Mouse (Mus musculus): ENCODE measurements around the gene Psap. TPM values are rescaled to one million over a fixed set of nuclear protein-coding genes. Genes with fewer than 3 reads are reported as not detected.
A peak's percentile ranks its signal among the peaks of the same experiment; 100 is the strongest.

The Psap gene
- total RNA-seq, 2 experiments from 2014 or later: 882 to 922 TPM

DNA sequence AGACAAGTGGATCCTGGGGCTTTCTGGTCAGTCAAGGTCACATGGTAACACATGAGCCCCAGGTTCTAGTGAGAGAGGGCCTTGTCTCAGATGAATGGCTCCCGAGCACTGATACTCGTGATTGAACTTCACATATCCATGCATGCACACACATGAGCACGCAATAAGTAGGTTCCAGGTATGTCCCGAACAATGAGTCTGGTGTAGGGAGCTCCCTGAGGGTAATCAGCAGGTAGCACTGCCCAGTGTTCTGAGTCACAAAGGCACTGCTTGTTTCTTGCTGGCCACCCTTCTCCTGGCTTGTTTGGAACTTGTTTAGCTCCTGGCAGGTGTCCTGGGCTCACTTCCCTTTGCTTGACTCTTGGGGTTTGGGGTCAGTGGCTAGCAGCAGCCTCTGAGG is 9.7 kb downstream of the Psap start:
- DNase-seq: peak; percentile 50

DNA sequence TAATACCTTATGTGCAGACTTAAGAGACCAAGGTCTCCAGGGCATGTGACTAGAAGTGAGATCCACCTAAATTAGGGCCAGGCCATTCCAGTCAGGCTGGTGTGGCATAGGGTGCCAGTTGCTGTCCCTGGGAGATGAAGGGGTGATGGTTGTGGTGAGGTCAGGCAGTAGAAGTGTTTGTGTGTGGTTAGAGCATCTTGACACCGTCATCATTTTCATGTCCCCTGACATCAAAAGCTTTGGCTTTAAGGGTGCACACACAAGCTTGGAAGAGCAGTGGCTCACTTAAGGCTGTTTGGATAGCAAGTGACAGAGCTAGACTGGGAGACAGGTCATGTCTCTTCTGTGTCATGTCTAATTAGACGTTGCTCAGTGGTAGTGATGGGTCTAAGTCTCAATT is 10.3 kb downstream of the Psap start:
- DNase-seq: no peak

DNA sequence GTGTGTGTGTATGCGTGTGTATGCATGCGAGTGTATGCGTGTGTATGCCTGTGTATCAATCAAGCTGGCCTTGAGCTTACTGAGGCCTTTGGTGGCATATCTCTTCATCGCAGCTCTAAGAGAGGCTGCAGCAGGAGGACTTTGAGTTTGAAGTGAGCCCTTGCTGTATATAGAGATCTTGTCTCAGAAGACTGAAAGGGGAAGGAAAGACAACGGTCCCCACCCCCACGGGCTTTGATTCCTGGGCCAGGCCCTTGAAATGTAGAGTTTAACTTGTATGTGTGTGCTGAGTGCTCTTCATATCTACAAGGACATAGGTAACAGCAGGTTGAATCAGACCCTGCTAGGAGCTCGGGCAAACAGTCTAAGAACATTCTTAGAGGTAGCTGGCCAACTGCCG is 11.8 kb downstream of the Psap start:
- no peak for DNase-seq

DNA sequence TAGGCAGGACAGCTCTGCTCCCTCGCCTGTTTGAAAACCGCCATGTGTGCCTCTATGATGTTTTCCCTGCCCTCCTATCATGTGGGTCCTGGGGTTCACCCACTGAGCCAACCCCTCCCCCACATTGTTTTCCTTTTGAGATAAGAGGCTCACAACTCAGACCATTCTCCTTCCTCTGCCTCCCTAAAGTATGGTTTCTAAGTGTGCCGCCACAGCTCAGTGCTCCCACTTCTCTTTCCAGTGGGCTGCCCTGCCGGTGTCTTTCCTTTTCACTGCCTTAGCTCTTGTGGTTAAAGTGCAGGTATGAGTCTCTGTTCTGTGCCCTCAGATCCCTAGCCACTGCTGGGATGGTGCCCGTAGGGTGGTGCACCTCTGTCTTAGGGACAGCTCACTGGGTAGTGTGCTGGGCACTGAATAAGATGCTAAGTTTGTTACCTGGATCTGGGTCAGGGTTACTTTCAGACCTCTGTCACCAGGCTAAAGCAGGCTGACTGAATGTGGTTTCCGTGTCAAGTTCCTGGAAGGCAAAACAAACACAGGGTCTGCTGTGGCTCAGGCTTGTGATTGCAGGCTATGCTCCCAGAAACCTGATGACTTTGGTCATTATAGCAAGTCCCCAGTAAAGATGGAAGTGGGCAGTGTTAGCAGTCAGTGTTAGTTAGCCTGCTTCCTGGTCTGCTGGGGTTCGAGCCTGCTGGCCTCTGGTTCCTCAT is 12.8 kb downstream of the Psap start:
- no peak for DNase-seq

DNA sequence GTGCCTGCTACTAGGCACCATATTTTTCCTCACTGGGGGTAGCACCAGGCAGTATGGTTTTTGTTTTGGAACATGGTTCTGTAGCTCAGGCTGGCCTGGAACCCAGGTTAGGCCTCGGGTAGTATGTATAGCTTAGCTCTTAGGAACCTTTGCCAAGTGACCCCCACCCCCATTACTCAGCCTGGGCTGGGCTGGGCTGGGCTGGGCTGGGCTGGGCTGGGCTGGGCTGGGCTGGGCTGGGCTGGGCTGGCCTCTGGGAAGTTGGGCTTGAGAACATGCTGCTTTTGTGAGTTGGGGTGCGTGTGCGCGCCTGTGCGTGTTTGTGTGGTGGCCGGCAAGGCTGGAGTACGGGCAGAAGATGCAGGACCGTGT is 13.3 kb downstream of the Psap start:
- no peak for DNase-seq

DNA sequence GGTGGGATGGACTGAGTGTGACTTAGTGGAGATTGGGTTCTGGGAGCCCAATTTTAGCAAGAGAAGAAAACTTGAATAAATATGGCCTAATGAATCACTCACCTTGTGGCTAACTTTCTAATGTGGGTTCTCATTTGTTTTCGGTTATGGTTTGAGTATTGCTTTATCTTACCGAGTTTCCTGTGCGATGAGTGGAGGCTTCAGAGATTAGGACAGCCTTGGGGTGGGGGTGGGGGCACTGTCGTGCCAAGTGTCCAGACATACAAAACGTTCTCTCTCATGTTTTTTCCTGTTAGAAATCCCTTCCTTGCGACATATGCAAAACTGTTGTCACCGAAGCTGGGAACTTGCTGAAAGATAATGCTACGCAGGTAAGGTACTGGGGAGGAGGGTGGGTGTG is 14.8 kb downstream of the Psap start:
- no peak for DNase-seq

DNA sequence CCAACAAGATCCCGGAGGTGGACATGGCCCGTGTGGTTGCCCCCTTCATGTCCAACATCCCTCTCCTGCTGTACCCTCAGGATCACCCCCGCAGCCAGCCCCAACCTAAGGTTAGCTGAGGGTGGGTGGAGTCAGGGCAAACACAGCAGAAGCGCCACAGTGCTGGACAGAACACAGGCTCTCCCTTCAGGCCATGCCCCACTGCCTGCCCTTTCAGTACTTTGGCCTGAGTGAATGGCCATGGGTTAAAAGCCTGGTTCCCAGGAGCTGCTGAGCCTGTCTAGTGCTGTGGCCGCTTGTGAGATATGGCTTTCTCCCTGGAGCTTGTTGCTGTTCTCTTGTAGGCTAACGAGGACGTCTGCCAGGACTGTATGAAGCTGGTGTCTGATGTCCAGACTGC is 17.2 kb downstream of the Psap start:
- DNase-seq: no peak

DNA sequence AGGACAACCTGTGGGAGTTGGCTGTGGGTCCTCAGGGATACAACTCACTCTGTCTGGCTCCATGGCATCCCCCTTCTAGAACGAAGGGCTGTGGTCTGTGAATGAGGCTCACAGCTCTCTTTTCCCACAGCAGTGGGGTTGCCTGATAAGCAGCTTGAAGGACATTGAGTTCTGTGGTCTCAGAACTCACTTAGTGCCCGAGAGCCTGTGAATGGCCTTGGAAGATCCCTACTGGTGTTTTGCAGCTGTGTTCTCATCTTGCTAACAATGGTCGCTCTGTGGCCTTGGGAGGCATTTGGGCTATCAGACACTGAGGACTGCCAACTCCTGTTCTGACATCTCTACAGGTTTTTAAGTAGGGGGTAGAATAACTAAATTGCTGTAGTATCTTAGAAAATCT is 17.9 kb downstream of the Psap start:
- no peak for DNase-seq

DNA sequence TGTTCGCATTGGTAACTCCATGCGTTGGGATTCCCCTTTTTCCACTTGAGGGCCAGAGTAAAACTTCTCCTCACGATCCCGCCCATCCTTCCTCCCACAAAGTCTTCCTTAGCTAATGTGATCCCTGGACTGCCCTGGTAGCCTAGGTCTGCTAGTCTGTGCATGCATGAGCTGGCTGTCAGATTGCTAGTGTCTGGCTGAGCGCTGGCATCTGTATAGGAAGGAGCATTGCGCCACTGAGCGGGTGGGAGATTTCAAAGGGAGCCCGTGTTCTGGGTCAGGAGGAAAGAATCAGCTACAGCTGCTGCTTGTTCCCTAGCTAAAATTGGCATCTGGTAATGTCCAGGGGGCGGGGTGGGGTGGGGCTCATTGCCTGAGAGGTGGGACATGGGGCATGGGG is 18.6 kb downstream of the Psap start:
- DNase-seq: no peak

DNA sequence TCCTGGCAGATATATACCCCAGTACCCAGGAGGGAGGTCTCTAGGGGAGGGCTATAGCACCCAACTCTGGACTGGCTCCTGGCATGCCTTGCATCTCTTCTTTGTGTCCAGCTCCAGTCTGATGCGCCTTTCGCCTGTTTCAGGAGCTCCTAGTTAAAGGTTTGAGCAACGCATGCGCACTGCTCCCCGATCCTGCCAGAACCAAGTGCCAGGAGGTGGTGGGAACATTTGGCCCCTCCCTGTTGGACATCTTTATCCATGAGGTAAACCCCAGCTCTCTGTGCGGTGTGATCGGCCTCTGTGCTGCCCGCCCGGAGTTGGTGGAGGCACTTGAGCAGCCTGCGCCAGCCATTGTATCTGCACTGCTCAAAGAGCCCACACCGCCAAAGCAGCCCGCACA is 22.2 kb downstream of the Psap start:
- DNase-seq: no peak

DNA sequence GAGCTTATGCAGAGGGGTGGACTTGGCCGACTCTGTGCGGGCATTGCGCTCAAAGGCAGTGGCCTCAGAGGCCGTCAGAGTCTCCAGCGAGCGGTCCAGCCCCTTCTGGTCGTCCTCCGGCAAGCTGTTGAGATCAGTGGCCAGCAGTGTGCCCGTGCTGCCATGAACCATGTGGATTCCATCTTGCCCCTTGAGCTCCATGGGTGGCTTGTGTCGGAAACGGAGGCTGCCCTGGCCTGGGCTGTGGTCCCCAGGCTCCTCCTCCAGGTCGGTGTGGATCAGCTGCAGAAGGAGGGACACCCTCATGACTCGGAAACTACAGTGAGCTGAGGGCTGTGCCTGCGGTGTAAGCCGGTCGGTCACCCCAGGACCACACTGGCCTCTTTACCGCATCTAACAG is 26.0 kb downstream of the Psap start:
- DNase-seq: no peak

DNA sequence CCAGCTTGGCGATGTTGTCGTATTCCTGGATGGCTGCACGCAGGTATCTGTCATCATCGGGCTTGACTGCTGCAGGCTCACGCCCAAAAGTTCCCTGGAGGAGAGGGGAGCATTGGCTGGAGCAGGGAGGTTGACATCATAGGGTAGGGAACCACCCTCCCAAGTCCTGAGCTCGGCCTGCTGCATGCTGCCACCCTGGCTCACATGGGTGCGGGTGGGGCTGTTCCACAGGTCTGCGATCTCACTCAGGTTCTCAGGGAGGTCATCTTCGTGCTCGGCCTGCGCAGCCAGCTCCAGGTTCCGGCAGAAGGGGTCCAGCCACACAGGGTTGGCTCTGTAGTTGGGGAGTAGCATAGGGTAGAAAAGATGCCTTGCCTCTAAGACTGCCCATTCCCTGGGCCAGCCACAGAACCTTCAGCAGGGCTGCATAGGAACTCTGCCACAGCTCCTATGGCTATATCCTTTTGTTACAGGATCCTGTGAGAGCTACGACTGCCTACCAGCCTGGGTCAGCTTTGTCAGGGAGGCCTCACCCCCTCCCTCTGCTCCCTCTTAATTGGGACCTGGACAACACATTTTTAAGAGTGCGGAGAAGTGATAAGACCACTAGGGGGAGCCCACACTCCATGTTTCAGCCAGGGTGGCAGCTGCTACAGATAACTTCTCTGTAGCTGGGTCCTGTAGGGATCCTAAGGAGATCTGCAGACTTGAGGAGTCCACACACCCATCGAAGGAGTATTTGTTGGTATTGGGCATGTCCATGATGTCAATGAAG is 27.6 kb downstream of the Psap start:
- DNase-seq: peak; percentile 81

DNA sequence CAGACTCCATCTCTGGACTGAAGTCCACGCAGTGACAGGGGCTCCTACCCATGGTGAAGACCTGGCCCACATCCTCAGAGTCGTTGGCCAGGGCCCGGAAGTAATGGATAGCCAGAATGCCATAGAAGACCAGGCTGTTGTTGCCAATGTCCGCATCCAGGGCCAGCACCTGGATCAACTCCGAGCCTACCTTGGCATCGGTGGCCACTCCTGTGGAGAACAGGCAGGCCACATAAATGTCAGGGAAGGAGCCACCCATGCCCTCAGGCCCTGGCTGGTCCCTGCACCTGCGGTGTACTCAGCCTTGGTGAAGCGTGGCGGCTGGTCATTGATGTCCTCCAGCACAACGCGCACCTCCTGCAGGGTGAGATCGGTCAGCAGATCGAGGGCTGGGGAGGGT is 33.2 kb downstream of the Psap start:
- no peak for DNase-seq

DNA sequence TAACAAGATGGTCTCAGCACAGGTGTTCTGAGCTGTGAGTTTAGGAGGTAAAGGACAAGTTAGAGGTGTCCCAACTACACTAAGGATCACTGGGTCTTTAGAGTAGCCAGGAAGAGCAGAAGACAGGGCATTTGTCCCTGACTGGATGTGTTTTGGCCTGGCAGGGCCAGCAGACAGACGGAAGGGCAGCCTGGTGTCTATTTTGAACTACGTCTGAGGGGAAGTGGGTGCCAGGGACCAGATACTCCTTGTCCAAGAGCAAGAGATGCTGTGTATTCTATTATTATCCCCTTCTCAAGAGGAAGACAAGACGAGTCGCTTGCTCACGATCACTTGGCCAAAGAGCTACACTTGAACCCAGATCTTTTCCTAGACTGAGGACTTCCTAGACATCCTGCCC is 36.2 kb downstream of the Psap start:
- no peak for DNase-seq

DNA sequence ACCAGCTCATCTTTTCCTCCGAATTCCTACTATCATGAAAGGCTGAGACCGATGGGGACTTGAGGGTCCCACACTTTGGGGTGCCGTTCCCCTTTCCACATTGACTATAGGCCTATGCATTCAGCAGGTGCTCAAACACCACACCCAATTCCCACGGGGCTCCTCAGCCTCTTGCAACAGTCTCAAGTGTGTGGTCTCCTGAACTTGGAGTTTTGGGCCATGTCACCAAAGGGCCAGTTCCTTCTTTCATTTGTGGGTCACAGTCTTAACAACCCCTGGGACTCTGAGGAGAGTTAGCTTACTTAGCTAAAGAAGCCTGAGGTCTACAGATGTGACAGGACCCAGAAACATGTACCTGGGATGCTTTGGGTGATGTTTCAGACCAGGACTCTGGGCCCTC is 38.7 kb downstream of the Psap start:
- no peak for DNase-seq

DNA sequence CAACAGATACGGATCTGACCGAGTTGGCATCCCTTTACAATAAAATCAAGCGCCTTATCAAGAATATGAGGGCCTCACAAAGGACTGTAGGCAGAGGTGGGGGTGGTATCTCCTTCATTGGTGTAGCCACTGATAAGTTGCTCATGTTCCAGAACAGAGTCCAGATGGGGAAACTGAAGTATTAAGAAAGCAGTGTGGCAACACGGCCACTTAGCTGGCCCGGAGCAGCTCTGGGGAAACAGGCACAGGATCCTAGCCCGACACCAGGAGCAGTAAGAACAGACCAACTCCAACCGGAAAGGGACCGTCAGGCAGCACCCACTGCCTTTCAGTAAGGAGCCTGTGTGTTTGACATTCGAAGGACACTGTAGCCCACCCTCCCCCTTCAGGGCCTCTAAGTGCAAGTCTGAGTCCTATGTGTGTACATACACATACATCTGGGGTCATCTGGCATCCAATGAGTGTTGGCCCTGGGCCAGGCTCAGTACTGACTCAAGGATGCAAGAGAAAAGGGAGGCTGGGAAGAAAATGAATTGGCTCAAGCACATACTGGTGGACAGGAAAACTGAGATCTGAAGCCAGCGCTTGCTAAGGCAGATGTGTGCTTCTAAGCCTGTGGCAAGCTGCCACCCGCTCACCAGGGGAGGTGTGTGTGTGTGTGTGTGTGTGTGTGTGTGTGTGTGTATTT is 51.7 kb downstream of the Psap start:
- peak; percentile 50 for DNase-seq

DNA sequence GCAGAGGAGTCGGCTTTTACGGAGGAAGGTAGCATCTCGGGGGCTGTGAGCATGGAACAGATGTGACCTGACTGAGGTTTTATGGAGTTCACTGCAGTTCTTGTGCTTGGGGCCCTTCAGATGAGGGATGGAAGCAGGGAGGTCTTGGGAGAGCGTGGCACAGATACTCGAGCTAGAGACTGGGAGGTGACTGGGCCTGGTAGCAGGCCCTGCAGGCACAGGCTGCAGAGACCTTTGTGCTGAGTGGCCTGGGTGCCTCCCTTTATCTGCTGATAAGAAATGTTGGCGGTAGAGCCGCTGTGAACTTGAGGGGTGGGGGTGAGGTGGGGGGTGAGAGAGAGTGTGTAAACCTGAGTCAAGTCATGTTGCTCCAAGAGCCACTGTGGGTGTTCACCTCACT is 57.2 kb downstream of the Psap start:
- no peak for DNase-seq

DNA sequence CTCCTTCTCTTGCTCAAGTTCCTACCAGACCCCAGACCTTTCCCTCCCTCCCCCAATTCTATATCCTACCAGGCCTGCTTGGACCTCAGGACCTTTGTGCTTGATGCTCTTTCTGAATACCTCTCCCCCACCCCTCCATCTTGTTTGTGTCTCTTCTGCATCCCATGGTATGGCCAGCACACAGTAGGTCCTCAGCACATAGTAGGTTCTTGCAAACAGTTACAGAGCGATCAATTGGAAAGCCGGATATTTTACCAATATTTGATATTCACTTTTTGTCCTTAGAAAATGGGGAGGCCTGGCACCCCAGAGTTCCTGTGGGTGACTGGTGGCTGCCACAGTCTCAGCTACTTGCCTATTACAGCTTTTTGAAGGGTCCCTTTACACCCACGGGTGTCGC is 57.6 kb downstream of the Psap start:
- no peak for DNase-seq

DNA sequence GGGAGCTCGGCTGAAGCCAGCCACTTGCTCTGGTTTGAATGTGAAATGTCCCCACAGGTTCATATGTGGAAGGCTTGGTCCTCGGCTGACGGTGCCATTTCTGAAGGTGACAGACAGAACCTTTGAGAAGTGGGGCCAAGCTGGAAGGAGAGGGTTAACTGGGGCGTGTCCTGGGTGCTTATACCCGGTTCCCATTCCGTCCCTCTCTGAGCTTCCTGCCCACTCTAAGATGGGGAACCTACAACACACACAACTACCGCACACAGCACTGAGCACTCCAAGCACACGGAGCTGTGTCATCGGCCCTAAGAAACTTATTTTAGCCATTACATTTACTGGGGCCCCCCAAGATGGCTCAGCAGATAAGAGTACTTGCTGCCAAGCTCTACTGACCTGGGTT is 64.1 kb downstream of the Psap start:
- no peak for DNase-seq

DNA sequence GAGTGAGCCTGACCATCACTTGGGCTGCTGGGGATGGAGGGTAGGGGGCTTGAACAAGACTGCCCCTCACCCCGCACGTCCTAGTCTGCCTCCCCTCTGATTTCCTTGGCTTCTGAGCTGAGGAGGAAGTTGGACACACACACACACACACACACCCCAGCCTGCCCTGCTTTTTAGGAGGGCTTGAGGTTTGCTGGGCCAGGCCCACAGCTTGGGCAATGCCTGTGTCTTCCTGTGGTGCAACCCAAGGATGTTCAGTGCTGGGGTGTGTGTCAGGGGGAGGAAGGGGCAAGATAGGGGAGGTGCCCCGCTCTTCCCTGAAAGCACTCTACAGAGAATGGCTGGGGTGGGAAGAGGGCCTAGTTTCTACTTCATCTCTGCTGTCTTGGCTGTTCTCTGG is 66.7 kb downstream of the Psap start:
- DNase-seq: no peak

DNA sequence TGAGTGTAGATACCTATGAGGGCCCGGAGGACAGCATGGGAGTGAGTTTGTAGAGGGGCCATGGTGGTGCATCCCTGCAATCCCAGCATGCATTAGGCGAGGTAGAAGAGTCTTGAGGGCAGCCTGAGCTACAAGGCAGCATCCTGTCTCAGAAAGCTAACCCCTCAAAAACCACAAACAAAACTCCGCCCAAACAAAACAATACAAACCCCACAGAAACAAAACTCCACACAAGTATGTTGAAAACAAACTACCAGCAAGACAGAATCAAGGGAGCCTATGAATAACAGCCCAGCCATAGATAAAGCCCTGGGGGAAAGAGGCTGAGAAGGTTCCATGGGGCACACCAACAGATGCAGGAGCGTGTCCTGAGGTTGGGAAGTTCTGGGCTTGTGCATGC is 68.6 kb downstream of the Psap start:
- DNase-seq: no peak

DNA sequence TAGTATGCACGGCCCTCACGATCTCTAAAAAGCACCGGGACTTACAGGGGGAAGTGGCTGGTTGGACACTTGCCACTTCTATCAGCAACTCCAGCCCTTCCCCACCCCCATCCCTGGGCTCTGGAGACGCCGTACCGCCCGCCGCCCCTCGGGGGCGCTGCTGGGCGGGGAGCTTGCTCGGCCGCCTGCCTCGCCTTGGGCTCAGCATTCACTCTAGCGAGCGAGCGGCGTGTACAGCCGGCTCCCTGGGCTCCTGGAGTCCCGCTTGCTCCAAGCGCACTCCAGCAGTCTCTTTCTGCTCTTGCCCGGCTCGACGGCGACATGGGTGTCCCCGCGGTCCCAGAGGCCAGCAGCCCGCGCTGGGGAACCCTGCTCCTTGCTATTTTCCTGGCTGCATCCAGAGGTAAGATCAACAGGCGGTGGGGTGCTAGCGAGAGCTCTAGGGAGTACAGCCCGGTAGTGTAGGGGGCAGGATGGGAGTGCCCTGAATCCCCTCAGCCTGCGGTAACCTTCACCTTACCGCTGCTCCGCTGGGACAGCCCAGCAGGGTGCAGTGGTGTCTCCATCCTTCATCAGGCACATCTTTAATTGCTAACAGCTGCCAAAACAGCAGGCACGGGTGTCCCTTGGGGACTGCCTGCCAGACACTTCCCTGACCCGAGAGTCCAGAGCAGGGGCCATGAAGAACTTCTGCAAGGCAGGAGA is 69.4 kb downstream of the Psap start, which contains the start of gene Vsir:
Gene Vsir, plus strand, starts transcription at position 151 of the 705 bp plus-strand sequence.
- DNase-seq: peak; percentile 88

All from adrenal gland, postnatal 10 days (tissue).